Mouse (Mus musculus) lung, postnatal 36 days (tissue): ENCODE measurements around the gene Tmem259.

Source experiments
- DNase-seq: peaks from one replicate; pipeline ENCODE4 v3.0.0; 2022; ENCODE audit warnings: mixed read lengths

Gene Tmem259

DNA sequence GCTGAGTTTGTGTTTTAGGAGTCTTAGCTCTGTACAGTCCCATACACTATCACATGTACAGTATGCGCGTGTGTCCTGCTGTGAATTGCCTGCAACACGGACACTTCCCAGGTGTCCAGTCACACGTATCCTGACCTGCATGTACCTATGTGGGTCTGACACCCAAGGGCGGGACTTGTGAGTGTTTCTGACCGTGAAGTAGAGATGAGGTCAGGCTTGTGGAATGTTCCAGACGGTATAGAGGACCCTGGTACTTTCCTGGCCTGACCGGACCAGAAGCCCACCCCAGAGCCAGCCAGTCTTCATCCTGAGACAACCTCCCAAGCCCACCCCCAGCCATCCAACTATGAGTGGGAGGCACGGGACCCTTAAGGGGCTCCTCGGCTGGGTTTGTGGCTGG is 31.5 kb upstream of the Tmem259 start:
- peak; percentile 84 for DNase-seq

DNA sequence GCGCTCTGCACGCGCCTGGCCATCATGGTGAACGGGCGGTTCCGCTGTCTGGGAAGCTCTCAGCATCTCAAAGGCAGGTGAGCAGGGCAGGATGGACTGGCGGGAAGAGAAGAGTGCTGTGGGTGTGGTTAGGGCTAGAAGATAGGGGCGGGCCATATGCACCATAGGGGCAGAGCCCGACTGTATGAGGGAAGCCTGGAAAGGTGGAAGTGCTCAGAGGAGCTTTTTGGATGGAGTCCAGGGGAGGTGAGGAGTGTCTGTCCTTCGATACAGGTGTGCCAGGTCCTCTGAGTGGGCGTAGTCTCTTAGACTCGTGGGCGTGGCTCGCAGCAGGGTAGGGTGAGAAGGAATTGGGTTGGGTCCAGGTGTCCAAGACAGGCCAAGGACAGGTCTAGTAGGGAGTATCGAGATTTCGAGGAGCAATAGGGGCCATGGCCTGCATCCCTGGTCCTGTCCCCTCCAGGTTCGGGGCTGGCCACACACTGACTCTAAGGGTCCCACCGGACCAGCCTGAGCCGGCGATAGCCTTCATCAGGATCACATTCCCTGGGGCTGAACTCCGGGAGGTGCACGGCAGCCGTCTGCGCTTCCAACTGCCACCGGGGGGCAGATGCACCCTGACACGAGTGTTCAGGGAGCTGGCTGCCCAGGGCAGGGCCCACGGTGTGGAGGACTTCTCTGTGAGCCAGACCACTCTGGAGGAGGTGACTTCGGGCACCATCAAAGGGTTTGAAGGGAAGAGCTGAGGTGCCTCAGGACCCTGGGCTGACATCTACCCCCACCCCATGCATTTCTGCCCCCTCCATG is 30.6 kb upstream of the Tmem259 start:
- DNase-seq, result peak; percentile 85

DNA sequence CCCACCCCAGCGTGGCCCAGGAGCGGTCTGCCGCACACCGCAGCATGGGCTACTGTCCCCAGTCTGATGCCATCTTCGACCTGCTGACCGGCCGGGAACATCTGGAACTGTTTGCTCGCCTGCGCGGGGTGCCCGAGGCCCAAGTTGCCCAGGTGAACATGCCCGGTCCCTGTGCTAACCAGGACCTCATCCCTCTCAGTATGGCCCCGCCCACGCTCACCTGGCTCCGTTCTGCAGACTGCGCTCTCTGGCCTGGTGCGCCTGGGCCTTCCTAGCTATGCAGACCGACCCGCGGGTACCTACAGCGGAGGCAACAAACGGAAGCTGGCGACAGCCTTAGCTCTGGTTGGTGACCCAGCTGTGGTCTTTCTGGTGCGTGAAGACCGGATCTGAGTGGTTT is 29.5 kb upstream of the Tmem259 start:
- no peak for DNase-seq

DNA sequence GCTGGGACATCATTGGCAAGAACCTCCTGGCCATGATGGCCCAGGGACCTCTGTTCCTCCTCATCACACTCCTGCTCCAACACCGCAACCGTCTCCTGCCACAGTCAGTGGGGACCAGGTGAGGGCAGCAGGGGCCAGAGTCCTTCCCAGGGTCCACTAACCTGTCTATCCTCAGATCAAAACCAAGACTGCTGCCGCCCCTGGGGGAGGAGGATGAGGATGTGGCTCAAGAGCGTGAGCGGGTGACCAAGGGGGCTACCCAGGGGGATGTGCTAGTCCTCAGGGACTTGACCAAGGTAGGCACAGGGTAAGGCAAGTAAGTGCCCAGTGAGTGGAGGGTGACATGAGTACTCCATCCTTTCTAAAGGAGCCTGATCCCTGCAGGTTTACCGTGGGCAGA is 27.6 kb upstream of the Tmem259 start:
- DNase-seq, result no peak

DNA sequence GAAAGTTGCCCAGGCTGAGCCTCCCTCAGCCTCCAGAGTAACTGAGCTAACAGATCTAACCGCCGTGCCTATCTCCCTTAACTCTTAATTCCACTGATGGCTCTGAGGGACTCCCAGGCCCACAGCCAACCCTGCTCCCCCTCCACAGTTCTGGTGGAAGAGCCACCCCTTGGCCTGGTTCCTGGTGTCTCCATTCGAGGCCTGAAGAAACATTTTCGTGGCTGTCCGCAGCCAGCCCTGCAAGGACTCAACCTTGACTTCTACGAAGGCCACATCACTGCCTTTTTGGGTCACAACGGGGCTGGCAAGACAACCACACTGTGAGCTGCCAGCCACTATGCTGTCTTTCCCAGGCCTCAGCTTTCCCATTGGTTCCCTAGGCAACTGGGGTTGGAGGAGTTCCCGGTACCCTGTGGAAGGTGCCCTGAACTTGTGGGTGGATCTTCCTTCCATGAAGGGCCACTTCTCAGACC is 20.1 kb upstream of the Tmem259 start:
- no peak for DNase-seq

DNA sequence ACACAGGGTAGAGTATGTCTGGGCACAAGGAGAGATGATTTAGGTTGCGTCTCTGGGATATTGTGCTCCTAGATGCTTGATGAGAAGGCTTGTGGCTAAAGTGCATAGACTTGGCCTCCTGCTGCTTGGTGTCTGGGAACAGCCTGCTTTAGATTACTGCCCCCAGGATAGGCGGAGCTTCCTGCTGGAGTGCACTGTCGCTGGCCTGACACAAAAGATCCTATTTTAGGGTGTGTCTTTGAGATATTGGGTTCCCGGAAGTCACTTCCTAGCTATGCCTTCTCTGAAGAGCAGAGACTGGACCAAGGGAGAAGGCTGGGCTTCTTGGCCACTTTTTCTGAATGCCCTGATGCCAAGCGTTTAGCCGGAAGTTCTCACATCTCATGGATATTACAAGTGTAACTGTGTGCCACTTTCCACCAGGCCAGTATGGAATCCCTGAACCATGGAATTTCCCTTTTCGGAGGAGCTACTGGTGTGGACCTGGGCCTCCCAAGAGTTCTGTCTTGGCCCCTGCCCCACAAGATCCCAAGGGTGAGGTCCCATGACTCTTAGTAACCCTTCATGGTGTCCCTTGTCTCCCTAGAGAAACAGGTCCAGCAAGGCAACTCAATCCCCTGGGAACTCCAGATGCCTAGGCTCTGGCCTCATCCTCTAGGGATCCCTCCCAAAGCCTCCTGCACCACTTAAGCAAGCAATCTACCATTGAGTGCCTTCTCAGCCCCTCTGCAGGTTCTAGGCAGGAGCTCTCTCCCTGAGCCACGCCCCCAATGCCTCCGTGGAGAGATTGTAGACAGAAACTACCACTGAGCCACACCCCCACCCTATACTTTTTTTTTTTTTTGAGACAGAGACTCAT is 19.5 kb upstream of the Tmem259 start:
- DNase-seq, result peak; percentile 54

DNA sequence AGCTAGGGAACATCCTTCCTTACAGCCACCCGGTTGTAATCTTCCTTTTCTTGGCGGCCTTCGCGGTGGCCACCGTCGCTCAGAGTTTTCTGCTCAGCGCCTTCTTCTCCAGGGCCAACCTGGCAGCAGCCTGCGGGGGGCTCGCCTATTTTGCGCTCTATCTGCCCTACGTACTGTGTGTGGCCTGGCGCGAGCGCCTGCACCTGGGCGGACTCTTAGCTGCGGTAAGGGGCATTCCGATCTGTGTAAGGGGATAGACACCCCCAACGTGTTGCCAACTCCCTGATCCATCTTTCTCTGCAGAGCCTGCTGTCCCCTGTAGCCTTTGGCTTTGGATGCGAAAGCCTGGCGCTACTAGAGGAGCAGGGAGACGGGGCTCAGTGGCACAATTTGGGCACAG is 18.7 kb upstream of the Tmem259 start:
- DNase-seq, result no peak

DNA sequence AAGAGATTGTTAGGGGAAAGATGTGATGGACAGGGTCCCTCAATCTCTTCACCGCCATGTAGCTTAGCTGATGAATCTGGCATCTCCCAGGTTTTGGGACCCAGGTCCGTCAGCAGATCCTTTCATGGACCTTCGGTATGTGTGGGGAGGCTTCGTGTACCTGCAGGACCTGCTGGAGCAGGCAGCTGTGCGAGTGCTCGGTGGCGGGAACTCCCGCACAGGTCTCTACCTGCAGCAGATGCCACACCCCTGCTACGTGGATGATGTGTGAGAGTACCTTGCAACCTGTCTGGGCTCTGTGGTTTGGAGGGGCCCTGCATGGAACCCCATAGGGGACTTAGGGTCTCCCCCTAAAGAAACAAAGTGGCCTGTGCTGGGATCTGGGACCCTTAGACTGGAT is 17.8 kb upstream of the Tmem259 start:
- DNase-seq, result no peak

DNA sequence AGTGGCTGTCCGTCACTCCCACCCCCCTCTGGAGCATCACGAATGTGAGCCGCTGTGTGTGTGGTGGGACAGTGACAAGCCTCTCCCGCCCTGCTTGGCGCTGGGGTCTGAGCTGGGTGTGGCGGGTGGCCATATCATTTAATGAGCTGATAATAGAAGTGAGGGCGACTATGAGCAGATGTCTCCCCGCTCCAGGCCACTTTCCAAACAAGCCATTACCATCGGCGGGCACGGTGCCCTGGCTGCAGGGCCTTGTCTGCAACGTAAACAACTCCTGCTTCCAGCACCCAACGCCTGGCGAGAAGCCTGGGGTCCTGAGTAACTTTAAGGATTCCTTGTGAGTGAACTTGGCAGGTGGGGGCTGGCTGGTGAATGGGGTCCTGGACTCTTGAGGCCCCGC is 13.7 kb upstream of the Tmem259 start:
- DNase-seq, result peak; percentile 43

DNA sequence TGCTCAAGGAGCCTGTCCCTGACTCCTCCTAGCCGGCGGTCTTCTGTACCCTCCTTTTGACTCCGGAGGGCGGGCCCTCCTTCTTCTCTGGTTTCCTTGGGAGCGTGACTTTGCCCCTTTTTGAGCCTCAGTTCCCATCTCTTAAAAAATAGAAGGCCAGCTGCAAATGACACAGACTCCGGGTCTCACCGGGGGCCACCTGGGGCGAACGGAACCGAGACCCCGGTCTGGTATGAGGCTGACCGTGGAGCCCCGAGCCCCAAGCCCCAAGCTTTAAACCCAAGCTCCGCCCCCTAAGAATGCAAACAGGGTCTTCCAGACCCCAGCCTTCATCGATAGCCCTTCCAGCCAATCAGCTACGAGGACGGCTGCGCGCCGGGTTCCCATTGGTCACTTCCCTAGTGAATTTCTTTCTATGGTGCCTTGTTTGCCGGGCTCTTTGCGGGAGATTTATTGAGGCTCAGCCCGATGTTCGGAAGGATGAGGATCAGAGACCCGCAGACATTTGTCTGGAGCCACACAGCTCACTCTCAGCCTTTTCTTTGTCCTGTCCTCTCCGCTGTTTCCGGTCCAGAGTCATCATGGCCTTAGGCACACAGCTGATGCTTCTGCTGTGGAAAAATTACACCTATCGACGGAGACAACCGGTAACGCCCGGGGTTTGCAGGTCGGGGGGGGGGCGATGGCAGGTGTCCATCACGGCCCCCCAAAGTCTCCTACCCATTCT is 13.1 kb upstream of the Tmem259 start:
- DNase-seq, result peak; percentile 73

DNA sequence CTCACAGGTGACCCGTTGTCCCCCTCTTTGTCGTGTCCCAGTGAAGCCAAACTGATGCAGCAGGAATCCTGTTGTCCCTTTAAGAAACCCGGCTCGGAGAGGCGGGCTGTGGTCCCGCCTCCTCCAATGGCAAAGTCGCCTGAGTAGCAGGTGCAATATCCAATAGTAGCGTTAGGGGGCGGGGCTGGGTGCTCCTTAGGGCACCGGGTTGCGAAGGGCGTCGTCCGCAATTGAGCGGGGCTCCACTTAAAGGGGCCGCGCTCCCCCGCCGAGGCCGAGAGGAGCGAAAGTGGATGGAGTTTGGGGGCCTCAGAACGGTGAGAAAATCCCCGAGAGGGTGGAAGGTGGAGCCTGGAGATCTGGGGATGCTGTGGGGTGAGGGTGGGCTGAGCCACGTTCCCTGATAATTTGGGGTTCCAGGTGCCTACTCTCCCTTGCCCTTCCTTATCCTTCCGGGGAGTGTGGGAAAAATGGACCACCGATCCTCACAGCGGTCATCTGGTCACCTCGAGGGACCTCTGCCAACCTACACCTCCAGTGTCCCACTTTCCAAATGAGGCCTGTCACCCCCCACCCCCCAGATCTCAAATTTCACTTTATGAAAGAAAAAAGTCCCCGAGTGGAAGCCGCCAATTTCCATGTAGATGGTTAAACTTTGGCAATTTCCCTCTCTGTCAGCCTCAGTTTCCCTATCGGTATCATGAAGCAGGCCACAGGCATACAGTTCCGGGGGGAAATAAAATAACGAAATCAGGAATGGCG is 12.3 kb upstream of the Tmem259 start, which contains the start of gene Abca7:
TSS of gene Abca7 (plus strand) at position 223 of the 762 bp plus-strand sequence.
- DNase-seq, result peak; percentile 99

DNA sequence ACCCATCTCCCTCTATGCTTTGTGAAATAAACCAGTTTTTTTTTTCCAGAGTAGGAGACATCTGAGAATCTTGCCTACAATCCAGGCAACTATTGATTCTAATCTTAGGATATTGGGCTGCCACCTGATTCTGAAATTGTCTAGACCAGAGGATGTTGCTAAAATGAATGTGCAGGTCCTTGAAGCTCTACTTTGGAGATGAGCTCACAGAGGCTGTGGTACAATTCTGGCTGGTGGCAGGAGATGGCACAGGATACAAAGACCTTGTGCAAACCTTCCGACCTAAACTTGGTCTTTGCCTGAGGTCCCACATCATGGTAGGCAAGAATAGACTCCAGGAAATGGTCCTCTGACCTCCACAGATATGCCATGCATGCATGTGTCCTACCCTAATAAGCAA is 11.5 kb upstream of the Tmem259 start:
- DNase-seq, result no peak

DNA sequence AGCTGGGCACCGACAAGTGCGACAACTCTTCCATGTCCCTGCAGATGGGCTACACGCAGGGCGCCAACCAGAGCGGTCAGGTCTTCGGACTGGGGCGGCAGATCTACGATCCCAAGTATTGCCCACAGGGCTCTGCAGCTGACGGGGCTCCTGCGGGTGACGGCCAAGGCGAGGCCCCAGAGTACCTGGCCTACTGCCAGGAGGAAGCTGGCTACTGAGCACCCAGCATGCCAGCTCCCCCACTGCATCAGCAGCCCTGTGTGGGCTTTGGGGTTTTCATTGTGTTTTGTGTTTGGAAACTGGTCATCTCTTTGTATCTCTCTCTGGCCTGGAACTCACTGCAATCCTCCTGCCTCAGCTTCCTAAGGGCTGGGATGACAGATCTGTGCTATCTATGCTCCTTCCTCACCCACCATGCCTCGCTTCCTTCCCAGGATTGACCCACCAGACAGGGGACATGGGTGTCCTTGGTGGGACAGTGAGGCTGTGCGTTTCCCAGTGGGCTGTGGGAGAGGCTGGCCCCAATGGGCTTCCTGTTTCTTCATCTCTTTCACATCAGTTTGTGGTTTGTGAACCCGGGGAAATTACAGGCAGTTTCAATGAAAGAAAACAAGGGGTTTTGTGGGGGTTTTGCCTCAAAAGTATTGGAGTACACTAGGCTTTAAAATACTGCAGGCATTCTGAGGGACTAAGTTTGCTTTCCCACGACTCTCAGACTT is 10.4 kb upstream of the Tmem259 start:
- peak; percentile 72 for DNase-seq

DNA sequence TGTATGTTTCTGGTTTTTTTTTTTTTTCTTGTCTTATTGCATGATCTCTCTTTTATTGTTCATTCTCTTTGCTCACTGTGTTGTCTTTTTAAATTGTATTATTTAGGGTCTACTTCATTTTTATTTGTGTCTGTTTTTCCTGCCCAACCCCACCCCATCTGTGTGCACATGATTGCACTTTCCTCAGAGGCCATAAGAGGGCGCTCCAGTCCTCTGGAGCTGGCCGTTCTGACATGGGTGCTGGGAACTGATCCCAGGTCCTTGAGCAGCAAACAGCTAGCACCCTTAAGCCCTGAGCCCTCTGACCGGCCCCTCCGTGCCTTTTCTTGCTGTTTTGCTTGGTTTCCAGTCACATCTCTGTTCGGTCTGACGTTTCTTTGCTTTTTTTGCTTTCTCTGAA is 7.4 kb upstream of the Tmem259 start:
- no peak for DNase-seq

DNA sequence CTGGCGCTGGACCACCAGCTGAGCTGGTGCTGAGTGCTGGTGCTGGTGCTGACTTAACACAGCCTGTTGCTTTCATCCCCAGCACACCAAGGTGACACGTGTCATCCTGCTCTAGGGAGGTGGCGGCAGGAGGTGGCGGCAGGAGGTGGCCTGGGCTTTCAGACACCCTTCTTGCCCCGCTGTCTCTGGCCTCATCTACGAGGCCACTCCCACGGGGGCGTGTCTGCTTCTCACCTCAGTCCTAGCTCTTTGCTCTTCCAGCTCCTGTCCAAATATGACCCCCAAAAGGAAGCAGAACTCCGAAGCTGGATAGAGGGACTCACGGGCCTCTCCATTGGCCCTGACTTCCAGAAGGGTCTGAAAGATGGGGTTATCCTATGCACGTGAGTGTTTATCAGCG is 7.0 kb upstream of the Tmem259 start:
- no peak for DNase-seq

DNA sequence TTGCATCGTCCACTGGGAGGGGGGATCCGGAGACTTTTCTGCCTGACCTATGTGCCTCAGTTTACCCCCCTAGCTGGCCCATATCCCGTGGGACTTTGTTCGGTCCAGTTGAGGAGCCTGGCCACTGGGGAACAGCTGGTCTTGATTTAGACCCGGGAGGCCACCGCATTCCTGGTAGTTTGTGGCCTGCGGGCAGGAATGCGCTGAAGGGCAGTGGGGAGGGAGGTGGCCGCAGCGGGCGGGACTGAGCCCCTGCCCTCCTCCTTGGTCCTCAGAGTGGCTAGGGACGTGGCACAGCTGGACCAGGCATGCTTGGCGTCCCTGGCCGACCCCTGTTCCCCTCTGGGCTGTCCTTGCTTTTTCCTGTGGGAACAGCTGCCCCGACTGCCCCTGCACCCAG is 5.7 kb upstream of the Tmem259 start:
- peak; percentile 77 for DNase-seq

DNA sequence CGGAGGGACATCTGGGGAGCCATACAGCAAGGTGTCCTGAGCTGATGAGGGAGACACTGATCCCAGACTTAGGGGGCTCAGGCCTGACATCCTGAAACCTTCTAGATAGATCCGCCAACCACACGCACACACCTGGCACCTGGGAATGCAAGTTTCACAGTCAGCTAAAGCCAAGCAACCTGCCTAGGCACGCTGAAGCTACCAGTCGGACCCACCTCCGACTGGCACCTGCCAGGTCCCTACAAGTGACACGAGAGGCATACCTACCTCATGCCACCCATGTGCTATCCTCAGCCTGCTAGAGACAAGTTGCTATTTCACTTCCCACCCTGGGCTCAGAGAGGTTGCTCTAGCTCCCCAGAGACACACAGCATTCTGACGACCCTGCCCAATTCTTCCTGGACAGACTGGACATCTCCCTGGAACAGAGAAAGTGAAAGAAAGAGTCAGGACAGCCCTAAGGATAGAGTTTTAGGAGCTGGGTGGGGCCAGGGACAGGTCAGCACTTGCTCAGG is 5.2 kb upstream of the Tmem259 start:
- no peak for DNase-seq

DNA sequence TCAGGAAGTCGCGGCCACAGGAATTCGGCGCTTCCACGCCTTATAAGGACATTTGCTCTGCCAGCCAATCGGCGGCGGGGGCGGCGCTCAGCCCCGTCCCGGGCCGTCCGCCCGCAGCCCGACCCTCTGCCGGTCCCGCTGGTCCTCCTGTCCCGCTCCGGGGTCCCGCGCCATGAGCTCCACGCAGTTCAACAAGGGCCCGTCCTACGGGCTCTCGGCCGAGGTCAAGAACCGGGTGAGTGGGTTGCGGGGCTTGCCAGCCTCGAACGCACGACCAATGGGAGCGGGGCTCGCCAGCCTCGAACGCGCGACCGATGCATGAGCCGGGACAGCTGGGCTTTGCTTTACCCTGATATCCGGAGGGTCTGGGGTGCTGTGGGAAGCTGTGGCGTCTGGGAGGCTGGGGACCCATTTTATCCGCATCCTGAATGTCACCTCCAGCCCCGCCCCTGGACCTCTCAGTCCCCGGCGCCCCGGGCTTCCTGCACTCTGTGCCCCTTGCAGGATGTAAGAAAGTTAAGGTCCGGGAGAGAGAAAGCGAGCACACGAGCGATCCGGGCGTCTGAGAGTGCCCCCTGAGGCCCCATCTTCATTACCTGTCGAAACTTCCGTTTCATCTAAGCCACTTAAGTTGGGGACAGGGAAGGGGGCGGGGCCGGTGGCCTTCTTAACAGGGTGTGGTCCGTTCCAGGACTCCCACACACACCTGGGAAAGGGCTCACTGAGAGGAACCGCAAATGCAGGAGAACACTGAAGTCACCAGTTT is 4.6 kb upstream of the Tmem259 start, which contains the start of gene Cnn2:
TSS of gene Cnn2 (plus strand) at position 79 of the 766 bp plus-strand sequence.
- peak; percentile 86 for DNase-seq

DNA sequence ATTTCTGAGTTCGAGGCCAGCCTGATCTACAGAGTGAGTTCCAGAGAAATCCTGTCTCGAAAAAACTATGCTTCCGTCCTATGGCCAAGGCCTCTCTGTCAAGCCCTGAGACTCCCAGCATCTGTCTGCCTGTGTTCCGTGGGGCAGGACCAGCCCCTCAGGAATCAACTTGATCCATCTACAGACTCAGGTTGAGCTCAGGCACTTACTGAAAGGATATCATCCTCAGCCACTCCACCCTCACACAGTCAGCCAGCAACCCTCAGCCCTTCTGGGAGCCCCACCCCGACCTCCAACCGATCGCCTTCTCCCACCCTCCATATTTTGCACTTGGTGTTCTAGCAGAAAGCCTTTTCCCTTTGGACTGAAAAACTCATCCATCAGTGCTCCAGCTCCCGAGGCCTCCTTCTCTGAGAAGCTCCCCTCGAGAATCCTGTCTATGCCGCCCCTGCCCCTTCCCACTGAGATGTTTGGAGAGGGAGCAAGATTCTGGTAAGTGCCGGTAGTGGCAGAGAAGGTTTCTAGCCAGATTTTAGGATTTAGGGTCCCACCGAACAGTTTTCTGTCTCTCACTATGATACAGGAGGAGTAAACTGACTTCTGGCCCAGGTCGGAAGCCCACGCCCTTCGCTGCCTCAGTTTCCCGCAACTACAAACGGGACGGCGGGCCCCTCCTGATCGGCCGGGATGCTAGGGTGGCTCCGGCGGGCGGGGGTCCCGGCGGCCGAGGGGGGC is 3.8 kb upstream of the Tmem259 start:
- DNase-seq, result peak; percentile 16

DNA sequence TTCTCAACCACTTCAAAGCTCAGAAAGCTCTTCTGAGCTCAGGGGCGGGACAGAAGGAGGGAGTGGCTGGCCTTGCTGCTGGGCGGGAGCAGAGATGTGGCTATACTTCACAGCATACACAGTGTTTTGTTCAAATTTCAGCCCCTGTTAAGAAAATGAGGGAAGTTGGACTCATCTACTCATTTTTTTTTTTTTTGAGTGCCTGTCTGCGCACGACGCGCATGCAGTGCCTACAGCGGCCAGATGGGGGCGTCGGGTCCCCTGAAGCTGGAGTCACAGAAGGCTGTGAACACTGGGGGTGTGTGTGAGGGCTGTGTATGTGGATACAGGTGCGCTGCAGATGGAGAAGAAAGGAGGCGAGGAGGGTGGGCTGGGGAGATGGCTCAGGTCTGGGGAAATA is 2.8 kb upstream of the Tmem259 start:
- peak; percentile 96 for DNase-seq
